Mouse (Mus musculus) embryonic stem cell, embryonic (primary cell): ENCODE results near the gene Plppr3.

Experiments used
- CTCF ChIA-PET, 4 experiments: fragments of 300-600 bp in 2 of 4; fragments of 350-600 bp in 2 of 4; sonication (Branson Sonifier 250); formaldehyde crosslinking; loops; one replicate each; lab custom pipeline; 2022; ENCODE audit warnings: inconsistent platforms in 2 of 4; lab: Charles Lee
- POLR2A ChIA-PET, 4 experiments: fragments of 300-600 bp in 2 of 4; fragments of 350-600 bp in 2 of 4; sonication (Branson Sonifier 250); formaldehyde crosslinking; loops; one replicate each; lab custom pipeline; 2022; ENCODE audit warnings: antibody characterized with exemption in 4 of 4, inconsistent platforms in 1 of 4; lab: Charles Lee

Plppr3 gene

GRCm38 (mm10) chr10:79855558-79856184 lies 18.8 kb downstream of the Plppr3 start:
- ChIA-PET CTCF (interaction anchor here in 1 of 4 experiments (0.9 to 4.6 kb wide), 2 partner anchors 21 to 105 kb away, joined by 3 to 18 read pairs; no protein-coding TSS in a partner anchor), POLR2A (interaction anchor here (0.6 to 15.0 kb wide), 41 partner anchors 9 to 444 kb away, joined by 3 to 177 read pairs (median 5); partner anchors contain the start of genes Prtn3 (in 3 of the 4), Bsg (in 2 of the 4), Med16 (in 2 of the 4) and Dazap1 (in 1 of the 4))

- POLR2A ChIA-PET, result interaction anchor here (0.5 to 15.0 kb wide), 136 partner anchors 8 to 1182 kb away, joined by 3 to 177 read pairs (median 5); partner anchors contain the start of genes Prtn3 (in 3 of the 4), Wdr18 (in 3 of the 4), Mbd3 (in 2 of the 4) and Med16 (in 2 of the 4)
- CTCF ChIA-PET, result interaction anchor here (0.6 to 4.6 kb wide), 12 partner anchors 10 to 1682 kb away, joined by 3 to 18 read pairs (median 4); partner anchors contain the start of genes Rps15 (in 1 of the 4) and Wdr18 (in 1 of the 4)
Observed at GRCm38 (mm10) chr10:79854801-79855541, 19.5 kb downstream of the Plppr3 start.

DNA sequence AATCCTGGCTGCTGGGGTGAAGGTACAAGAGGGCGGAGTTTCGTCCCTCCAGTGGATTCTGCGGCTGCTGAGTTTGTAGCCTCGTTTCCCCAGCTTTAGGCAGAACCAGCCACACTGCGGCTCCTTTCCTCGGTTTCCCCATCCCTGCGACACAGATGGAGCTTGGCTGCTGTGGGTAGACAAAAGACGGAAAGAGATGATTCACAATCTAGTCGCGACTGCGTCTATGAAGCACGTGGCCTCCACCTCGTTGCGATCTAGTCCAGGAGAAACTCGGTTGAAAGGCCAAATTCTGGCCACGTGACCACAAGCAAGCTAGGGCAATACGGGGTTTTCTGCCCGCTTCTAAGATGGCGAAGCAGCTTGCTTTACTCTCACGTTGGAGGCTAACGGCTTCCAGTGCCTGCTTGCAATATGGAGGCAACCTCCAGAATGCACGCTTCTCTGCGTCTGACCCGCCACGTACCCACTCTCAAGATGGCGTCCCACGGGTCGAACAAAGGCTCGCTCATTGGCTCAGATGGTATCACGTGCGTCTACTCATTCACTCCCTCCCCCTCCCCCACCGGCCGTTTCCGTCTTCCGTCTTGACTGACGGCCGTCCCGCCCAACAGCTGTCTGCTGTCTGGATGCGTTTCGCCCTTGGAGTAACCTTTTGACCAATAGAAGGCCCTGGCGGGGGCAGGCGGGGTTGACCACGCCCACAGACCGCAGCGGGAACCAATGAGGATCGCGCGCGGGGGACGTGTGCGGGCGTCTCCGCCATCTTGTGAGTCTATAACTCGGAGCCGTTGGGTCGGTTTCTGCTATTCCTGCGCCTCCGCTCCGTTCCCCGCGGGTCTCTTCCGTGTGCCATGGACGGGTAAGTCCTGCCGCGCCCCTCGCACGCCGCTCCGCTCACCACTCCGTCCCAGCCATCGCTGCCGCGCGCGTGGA lies 20.3 kb downstream of the Plppr3 start, which contains the start of gene Ptbp1:
Gene Ptbp1 (plus strand): TSS at position 568 of the 936 bp plus-strand sequence.
- ChIA-PET CTCF (interaction anchor here (0.6 to 2.3 kb wide), 14 partner anchors 11 to 1682 kb away, joined by 3 to 7 read pairs (median 4); partner anchors contain the start of genes Rps15 (in 1 of the 4) and Wdr18 (in 1 of the 4)), POLR2A (interaction anchor here (0.5 to 15.0 kb wide), 190 partner anchors 8 to 1183 kb away, joined by 3 to 177 read pairs (median 4); partner anchors contain the start of genes Med16 (in 3 of the 4), Prtn3 (in 3 of the 4), Wdr18 (in 3 of the 4) and Arid3a (in 2 of the 4))

GRCm38 (mm10) chr10:79853392-79853791 lies 21.0 kb downstream of the Plppr3 start:
- CTCF ChIA-PET, result interaction anchor here in 3 of 4 experiments (0.6 to 2.3 kb wide), 6 partner anchors 13 to 1028 kb away, joined by 3 to 6 read pairs (median 4); partner anchors contain the start of gene Wdr18 (in 1 of the 3)
- POLR2A ChIA-PET, result interaction anchor here (0.7 to 15.0 kb wide), 116 partner anchors 9 to 1076 kb away, joined by 3 to 177 read pairs (median 6); partner anchors contain the start of genes Wdr18 (in 3 of the 4), Arid3a (in 2 of the 4), Med16 (in 2 of the 4) and Pcsk4 (in 2 of the 4)

DNA sequence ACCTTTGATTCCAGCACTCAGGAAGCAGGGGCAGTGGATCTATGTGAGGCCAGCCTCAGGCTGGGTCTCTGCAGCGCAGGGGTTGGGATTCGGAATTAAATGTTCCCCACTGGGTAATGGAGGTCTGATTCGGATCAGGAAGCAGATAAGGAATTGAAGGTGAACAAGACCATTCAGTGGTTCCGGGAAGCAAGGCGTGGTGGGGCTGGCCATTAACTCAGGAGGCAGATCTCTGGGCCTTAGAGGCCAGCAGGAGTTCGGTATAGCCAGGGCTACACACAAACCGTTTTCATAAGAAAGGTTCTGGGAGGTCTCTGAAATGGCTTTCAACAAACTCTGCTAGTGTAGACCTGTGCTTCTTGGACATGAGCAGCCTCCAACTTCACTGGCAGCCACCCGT lies 21.6 kb downstream of the Plppr3 start:
- ChIA-PET POLR2A (interaction anchor here (0.6 to 15.0 kb wide), 46 partner anchors 8 to 547 kb away, joined by 3 to 177 read pairs (median 8); partner anchors contain the start of genes Med16 (in 2 of the 4), Gm26602 (in 1 of the 4), Mbd3 (in 1 of the 4) and Polrmt (in 1 of the 4)), CTCF (interaction anchor here in 3 of 4 experiments (0.6 to 2.3 kb wide), 7 partner anchors 12 to 142 kb away, joined by 3 to 6 read pairs (median 4); partner anchors contain the start of genes Palm (in 1 of the 3) and Wdr18 (in 1 of the 3))

- CTCF ChIA-PET, result interaction anchor here (0.7 to 1.8 kb wide), 9 partner anchors 12 to 525 kb away, joined by 3 to 6 read pairs (median 3); partner anchors contain the start of genes Palm (in 1 of the 4) and Wdr18 (in 1 of the 4)
Observed at GRCm38 (mm10) chr10:79852107-79852789, 22.2 kb downstream of the Plppr3 start.

DNA sequence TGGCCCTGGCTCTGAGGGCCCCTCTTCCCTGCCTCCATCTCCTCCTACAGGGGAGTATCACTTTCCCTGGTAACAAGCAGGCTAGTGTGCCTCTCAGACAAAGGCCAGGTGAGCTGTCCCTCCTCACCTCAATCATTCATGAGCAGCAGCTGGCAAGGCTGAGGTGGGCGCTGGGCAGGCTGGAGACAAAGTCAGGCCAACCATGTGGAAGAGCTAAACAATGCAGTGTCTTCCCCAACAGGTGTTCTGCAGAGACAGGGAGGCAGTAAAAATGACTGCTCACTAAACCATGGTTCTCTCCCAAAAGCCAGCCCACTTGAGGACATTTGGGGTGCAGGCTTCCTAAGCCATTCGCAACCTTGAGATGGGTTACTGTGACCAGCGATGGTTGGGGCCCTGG lies 22.8 kb downstream of the Plppr3 start:
- ChIA-PET CTCF (interaction anchor here (0.7 to 1.8 kb wide), 9 partner anchors 11 to 525 kb away, joined by 3 to 6 read pairs (median 3); partner anchors contain the start of genes Palm (in 1 of the 4) and Wdr18 (in 1 of the 4)), POLR2A (interaction anchor here in 3 of 4 experiments (0.6 to 15.0 kb wide), 42 partner anchors 8 to 442 kb away, joined by 3 to 177 read pairs (median 4); partner anchors contain the start of genes Med16 (in 2 of the 3), Gm26602 (in 1 of the 3), Prtn3 (in 1 of the 3) and Rnf126 (in 1 of the 3))

More at GRCm38 (mm10) chr10:79852107-79852789, 22.2 kb downstream of the Plppr3 start:
- POLR2A ChIA-PET, result interaction anchor here (0.5 to 15.0 kb wide), 50 partner anchors 8 to 441 kb away, joined by 3 to 177 read pairs (median 4); partner anchors contain the start of genes Med16 (in 2 of the 4), Wdr18 (in 2 of the 4), Gm26602 (in 1 of the 4) and Polrmt (in 1 of the 4)

DNA sequence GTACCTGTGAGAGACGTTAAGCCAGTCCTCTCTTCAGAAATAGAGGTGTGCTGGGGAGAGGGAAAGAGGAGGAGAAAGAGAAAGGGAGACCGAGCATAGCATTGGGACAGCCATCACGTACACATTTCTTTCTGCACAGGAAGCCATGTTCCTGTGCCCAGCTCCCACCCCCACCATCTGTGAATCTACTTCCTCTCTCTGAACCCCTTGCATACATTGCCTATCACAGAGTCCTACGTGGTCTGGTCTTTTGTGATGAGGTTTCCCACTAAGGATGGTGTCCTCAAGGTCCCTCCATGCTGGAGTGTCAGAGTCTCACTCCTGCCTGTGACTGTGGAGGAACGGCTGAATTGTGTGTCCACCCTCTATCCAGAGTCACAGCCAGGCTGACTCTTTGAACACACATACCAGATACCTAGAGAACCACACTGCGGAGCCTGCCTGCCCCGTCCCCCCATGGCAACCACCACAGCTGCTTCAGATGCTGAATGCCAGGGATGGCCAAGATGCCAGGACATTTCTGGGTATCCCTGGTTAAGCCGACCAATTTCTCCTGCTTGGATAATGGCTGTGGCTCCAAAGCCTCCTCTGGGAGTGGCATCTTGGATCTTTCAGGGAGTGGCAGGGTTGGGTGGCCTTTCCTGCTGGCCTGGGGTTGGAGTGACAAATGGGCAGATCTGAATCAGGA lies 24.3 kb downstream of the Plppr3 start:
- ChIA-PET CTCF (no interaction called here), POLR2A (interaction anchor here in 3 of 4 experiments (0.7 to 1.9 kb wide), 8 partner anchors 9 to 48 kb away, joined by 3 to 5 read pairs (median 4); no protein-coding TSS in a partner anchor)

- POLR2A ChIA-PET, result interaction anchor here in 3 of 4 experiments (0.7 to 3.8 kb wide), 6 partner anchors 7 to 531 kb away, joined by 3 to 26 read pairs (median 4); partner anchors contain the start of gene Ptbp1 (in 1 of the 3)
- CTCF ChIA-PET, result interaction anchor here in 1 of 4 experiments (1.1 kb wide), 1 partner anchor 37 kb away, joined by 3 read pairs; no protein-coding TSS in a partner anchor
Observed at GRCm38 (mm10) chr10:79846553-79846952, 27.9 kb downstream of the Plppr3 start.

DNA sequence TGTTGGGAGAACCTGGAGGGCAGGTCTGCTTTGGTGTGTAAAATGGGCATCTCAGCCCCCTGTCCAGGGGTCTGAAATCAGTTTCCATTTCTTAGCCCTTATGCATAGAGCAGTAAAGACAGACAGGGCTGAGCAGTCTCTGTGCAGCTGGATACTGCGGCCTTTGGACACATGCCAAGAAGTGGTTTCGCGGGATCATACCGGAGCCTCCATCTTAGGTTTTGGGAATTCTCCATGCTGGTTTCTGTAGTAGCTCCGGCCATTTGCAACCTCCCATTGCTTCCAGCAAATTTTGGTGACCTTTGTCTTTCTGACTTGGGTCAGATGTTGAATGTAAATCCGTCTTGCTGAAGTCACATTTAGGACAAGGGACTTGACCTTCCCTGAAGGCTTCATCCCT lies 31.0 kb downstream of the Plppr3 start:
- POLR2A ChIA-PET, result interaction anchor here in 3 of 4 experiments (0.6 to 3.6 kb wide), 11 partner anchors 8 to 210 kb away, joined by 3 to 34 read pairs (median 4); partner anchors contain the start of gene Ptbp1 (in 3 of the 3)
- CTCF ChIA-PET, result interaction anchor here in 1 of 4 experiments (0.5 to 0.7 kb wide), 2 partner anchors 299 to 543 kb away, joined by 3 to 6 read pairs; no protein-coding TSS in a partner anchor

- CTCF ChIA-PET, result no interaction called here
- POLR2A ChIA-PET, result interaction anchor here in 2 of 4 experiments (0.7 to 5.6 kb wide), 3 partner anchors 11 to 810 kb away, joined by 3 to 138 read pairs (median 75); partner anchors contain the start of gene Ptbp1 (in 2 of the 2)
Observed at GRCm38 (mm10) chr10:79842322-79842721, 32.1 kb downstream of the Plppr3 start.

DNA sequence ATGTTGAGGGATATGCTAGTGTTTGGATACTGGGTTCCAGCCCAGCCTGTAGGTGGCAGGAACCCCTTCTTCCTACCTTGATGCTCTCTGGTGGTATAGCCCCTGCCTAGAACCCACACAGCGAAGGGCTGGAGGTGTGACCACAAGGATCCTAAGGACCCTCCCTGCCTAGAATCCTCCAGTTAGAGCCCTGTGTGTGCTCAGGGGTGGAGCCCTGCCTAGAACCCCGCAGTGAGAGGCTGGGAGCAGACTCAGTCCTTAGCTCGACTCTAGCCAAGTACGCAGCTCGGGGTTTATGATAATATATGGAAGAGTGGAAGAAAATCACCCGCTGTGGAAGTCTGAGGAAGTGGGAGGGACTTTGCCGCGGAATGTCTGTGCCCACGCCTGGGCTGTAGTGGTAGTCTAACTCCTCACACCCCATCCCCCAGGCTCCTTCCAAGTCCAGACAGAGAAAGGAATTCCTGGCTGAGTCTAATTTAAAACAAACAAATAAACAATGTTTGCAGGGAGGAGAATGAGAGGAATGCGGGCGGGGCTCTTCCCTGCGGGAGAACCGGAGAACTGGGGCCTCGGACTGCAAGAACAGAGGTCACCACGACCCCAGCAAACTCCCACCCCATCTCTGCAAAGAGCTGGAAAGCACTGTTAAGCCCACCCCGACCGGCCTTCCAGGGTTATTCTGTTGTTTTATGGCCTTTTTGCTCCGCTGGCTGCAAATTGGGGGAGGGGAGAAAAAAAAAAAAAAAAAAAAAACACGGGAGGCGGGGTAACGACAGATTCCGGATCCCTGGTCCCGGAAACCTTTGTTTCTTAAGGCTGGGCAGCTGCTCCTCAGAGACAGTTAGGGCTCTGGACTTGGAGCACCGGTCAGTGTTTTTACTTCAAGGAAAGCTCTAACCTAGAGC lies 33.5 kb downstream of the Plppr3 start:
- ChIA-PET CTCF (interaction anchor here (0.5 to 1.7 kb wide), 17 partner anchors 12 to 307 kb away, joined by 3 to 18 read pairs (median 4); partner anchors contain the start of genes C2cd4c (in 1 of the 4), Cbarp (in 1 of the 4), Misp (in 1 of the 4) and Wdr18 (in 1 of the 4)), POLR2A (interaction anchor here (0.6 to 5.6 kb wide), 69 partner anchors 8 to 1766 kb away, joined by 3 to 138 read pairs (median 4); partner anchors contain the start of genes Ptbp1 (in 4 of the 4), Med16 (in 3 of the 4), Polrmt (in 1 of the 4) and Tmem259 (in 1 of the 4))

DNA sequence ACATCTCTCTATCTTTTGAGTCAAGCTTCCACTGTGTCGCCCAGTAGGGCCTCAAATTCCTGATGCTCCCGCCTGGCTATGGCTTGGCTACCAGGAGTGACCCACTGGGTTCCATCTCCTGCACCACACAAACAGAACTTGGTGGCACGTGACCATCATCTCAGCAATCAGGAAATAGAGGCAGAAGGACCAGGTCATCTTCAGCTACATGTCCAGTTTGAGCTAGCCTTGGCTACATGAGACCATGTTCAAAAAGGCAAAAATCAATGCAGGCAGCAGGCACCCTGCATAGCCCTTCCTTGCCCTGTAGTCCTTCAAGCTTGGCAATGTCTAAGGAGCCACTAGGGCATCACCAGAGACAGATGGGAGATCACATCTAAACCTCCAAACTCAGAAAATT lies 34.3 kb downstream of the Plppr3 start:
- CTCF ChIA-PET, result interaction anchor here in 3 of 4 experiments (0.5 to 1.7 kb wide), 10 partner anchors 12 to 301 kb away, joined by 3 to 18 read pairs (median 4); partner anchors contain the start of genes C2cd4c (in 1 of the 3), Cbarp (in 1 of the 3) and Wdr18 (in 1 of the 3)

More for the DNA sequence above, 34.3 kb downstream of the Plppr3 start:
- POLR2A ChIA-PET, result interaction anchor here (0.8 to 5.6 kb wide), 30 partner anchors 8 to 328 kb away, joined by 3 to 138 read pairs (median 4); partner anchors contain the start of genes Ptbp1 (in 4 of the 4), Med16 (in 2 of the 4) and Tmem259 (in 1 of the 4)
